Mouse (Mus musculus) stomach, postnatal 0 days (tissue): Measurements from ENCODE around the gene Fam240a. TPM values are rescaled to one million over a fixed set of nuclear protein-coding genes. Genes with fewer than 3 reads are reported as not detected.

Source experiments
- ATAC-seq: fragments of 200-750 bp; cut with Nextera tagmentation; 2 replicates; pipeline ENCODE4 v1.8.0; 2017; ENCODE audit not compliant: low FRiP score, low TSS enrichment
- DNase-seq: peaks from one replicate; pipeline ENCODE4 v3.0.0-alpha.2; 2016; ENCODE audit warnings: low spot score
- H3K27ac ChIP-seq: fragments of 300-500 bp; sonication (generic); replicated peaks from 2 replicates; pipeline ENCODE4 v1.5.1; 2014; ENCODE audit warnings: mild to moderate bottlenecking, control low read depth
- H3K27me3 ChIP-seq: fragments of 300-500 bp; sonication (generic); 2 replicates; pipeline ENCODE4 v1.6.1; 2014; ENCODE audit warnings: low read length; ENCODE audit not compliant: control insufficient read depth, insufficient read depth
- H3K36me3 ChIP-seq: fragments of 300-500 bp; sonication (generic); 2 replicates; pipeline ENCODE4 v1.6.1; 2014; ENCODE audit warnings: low read length, mixed read lengths; ENCODE audit not compliant: control insufficient read depth, insufficient read depth
- H3K4me1 ChIP-seq: fragments of 300-500 bp; sonication (generic); replicated peaks from 2 replicates; pipeline ENCODE4 v1.6.1; 2014; ENCODE audit warnings: antibody characterized with exemption; ENCODE audit not compliant: control insufficient read depth, insufficient read depth
- H3K4me2 ChIP-seq: fragments of 300-500 bp; sonication (generic); replicated peaks from 2 replicates; pipeline ENCODE4 v1.6.1; 2014; ENCODE audit warnings: low read depth, mild to moderate bottlenecking, control low read depth, moderate library complexity
- H3K4me3 ChIP-seq: fragments of 300-500 bp; sonication (generic); 2 replicates; pipeline ENCODE4 v1.5.1; 2014; ENCODE audit warnings: low read depth, low read length, control low read depth
- H3K9ac ChIP-seq: fragments of 300-500 bp; sonication (generic); 2 replicates; pipeline ENCODE4 v1.6.1; 2014; ENCODE audit warnings: mild to moderate bottlenecking, low read length, control low read depth, mixed read lengths
- H3K9me3 ChIP-seq: fragments of 300-500 bp; sonication (generic); 2 replicates; pipeline ENCODE4 v1.6.1; 2016; ENCODE audit warnings: low read length; ENCODE audit not compliant: control insufficient read depth
- CTCF ChIP-seq: IDR thresholded peaks from 2 replicates; pipeline ENCODE4 v1.5.1; 2016; ENCODE audit warnings: antibody characterized with exemption, low read depth, mild to moderate bottlenecking, moderate library complexity
- EP300 ChIP-seq: optimal IDR thresholded peaks from 2 replicates; pipeline ENCODE3; 2016; ENCODE audit warnings: antibody characterized with exemption
- WGBS: fragments of 180-500 bp; shearing (Covaris S2); extraction: QIAGEN DNeasy Blood & Tissue Kit; methylation state at CpG from one replicate; pipeline ENCODE4 v1.1.7; 2014; 5-methylcytosine and 5-hydroxymethylcytosine counted together
- polyA plus RNA-seq: library from polyadenylated mRNA; unstranded; fragments of >200 nt; fragmentation: Nextera tagmentation; extraction: Ambion mirVana; gene quantifications from 2 replicates; pipeline ENCODE4 v1.2.1, GENCODE M21; 2015

Gene Fam240a
- polyA plus RNA-seq, result not detected in 2 replicates

GRCm38 (mm10) chr9:110916786-110917185 lies at the start of gene Fam240a:
Fam240a (minus strand) TSS chr9:110916861.
- no peak for TF ChIP-seq CTCF
- TF ChIP-seq EP300, result no peak
- no peaks in the 10 kb centered on the region for H3K4me1 ChIP-seq
- H3K4me2 ChIP-seq, result no peak within 1 kb of the TSS
- no peaks in the 10 kb centered on the region for H3K36me3 ChIP-seq
- no peak for ATAC-seq
- H3K27ac ChIP-seq, result no peak within 1 kb of the TSS
- 85% methylated on average over 7 of the region's 7 CpGs for WGBS
- no peaks in the 10 kb centered on the region for H3K9me3 ChIP-seq
- DNase-seq, result no peak
- H3K27me3 ChIP-seq, result no peaks in the 10 kb centered on the region
- no peak within 1 kb of the TSS for H3K4me3 ChIP-seq
- H3K9ac ChIP-seq, result no peak within 1 kb of the TSS

GRCm38 (mm10) chr9:110965910-110966231 lies 49.2 kb upstream of the Fam240a start:
- TF ChIP-seq EP300 (no peak), CTCF (no peak)
- H3K9ac ChIP-seq, result no peak overlapping the region
- H3K9me3 ChIP-seq, result no peaks in the 10 kb centered on the region
- H3K36me3 ChIP-seq, result no peaks in the 10 kb centered on the region
- WGBS, result 53% methylated on average over 2 of the region's 2 CpGs
- no peaks in the 10 kb centered on the region for H3K27me3 ChIP-seq
- no peak overlapping the region for H3K4me2 ChIP-seq
- H3K4me3 ChIP-seq, result no peak overlapping the region
- H3K4me1 ChIP-seq, result no peaks in the 10 kb centered on the region
- H3K27ac ChIP-seq, result no peak overlapping the region
- DNase-seq, result no peak
- no peak for ATAC-seq

GRCm38 (mm10) chr9:110965062-110965909 lies 48.6 kb upstream of the Fam240a start:
- no peak overlapping the region for H3K4me2 ChIP-seq
- no peak for TF ChIP-seq EP300
- TF ChIP-seq CTCF, result no peak
- 89% methylated on average over 22 of the region's 22 CpGs for WGBS
- H3K36me3 ChIP-seq, result no peaks in the 10 kb centered on the region
- no peak overlapping the region for H3K4me3 ChIP-seq
- no peaks in the 10 kb centered on the region for H3K4me1 ChIP-seq
- DNase-seq (no peak), ATAC-seq (no peak)
- H3K9ac ChIP-seq, result no peak overlapping the region
- H3K9me3 ChIP-seq, result no peaks in the 10 kb centered on the region
- H3K27ac ChIP-seq, result no peak overlapping the region
- no peaks in the 10 kb centered on the region for H3K27me3 ChIP-seq

GRCm38 (mm10) chr9:110963566-110964115 lies 47.0 kb upstream of the Fam240a start:
- no peak overlapping the region for H3K4me3 ChIP-seq
- no peaks in the 10 kb centered on the region for H3K36me3 ChIP-seq
- H3K4me2 ChIP-seq, result no peak overlapping the region
- WGBS, result 80% methylated on average over 8 of the region's 8 CpGs
- no peaks in the 10 kb centered on the region for H3K4me1 ChIP-seq
- H3K9ac ChIP-seq, result no peak overlapping the region
- H3K27me3 ChIP-seq, result no peaks in the 10 kb centered on the region
- H3K27ac ChIP-seq, result no peak overlapping the region
- ATAC-seq, result no peak
- no peak for TF ChIP-seq EP300
- TF ChIP-seq CTCF, result no peak
- no peak for DNase-seq
- no peaks in the 10 kb centered on the region for H3K9me3 ChIP-seq

GRCm38 (mm10) chr9:110961386-110961785 lies 44.7 kb upstream of the Fam240a start:
- DNase-seq (no peak), ATAC-seq (no peak)
- H3K4me2 ChIP-seq, result no peak overlapping the region
- 98% methylated on average over 8 of the region's 8 CpGs for WGBS
- no peaks in the 10 kb centered on the region for H3K9me3 ChIP-seq
- H3K27me3 ChIP-seq, result no peaks in the 10 kb centered on the region
- H3K27ac ChIP-seq, result no peak overlapping the region
- H3K36me3 ChIP-seq, result no peaks in the 10 kb centered on the region
- no peaks in the 10 kb centered on the region for H3K4me1 ChIP-seq
- no peak overlapping the region for H3K4me3 ChIP-seq
- H3K9ac ChIP-seq, result no peak overlapping the region
- TF ChIP-seq CTCF (no peak), EP300 (no peak)
